Mouse (Mus musculus) cerebellum, adult 11-12 months (tissue): Measurements from ENCODE around the gene Vmn1r62.
"Not testable (repeated sequence)": the region's sequence is repeated elsewhere in the genome, so short reads cannot be mapped to it uniquely, and the experiment has no call there.

Source experiments
- DNase-seq: peaks from one replicate; pipeline ENCODE4 v3.0.0; 2022

The Vmn1r62 gene

GRCm38 (mm10) chr7:5673331-5673730 lies at the start of gene Vmn1r62:
Gene Vmn1r62, plus strand, starts transcription at chr7:5673631.
- not testable (repeated sequence) for DNase-seq
